Mouse (Mus musculus): ENCODE results near the gene D930020B18Rik. TPM values are rescaled to one million over a fixed set of nuclear protein-coding genes. Genes with fewer than 3 reads are reported as not detected.

D930020B18Rik gene
- polyA plus RNA-seq, 1 experiment: not detected

DNA sequence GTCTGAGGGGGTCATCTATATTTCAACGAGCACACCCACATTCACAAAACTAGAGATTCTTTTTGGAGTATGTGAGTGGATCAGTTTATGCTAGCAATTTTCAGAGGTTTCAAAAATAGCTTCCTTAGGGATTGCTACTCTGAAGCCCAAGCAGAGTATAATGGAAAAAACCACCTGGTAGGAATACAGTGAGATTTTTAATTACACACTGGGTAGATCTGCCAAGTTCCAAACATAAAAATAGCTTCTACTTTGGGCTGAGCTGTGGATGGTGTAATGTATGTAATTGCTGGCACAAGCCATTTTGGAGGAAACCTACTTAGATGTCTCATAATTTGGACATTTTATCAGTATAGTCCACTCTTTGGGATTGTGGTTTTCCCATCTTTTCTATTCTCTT, 11.7 kb downstream of the D930020B18Rik start:
- Histone ChIP-seq H3K27ac (ENCODE audit: insufficient read depth, low read length) (no peak overlapping the region), H3K36me3 (ENCODE audit: control insufficient read depth, insufficient read depth, low read length) (no peaks in the 10 kb centered on the region), H3K27me3 (ENCODE audit: control insufficient read depth, insufficient read depth, low read length) (no peaks in the 10 kb centered on the region), H3K4me1 (ENCODE audit: control insufficient read depth, insufficient read depth, insufficient read length) (no peaks in the 10 kb centered on the region), H3K4me3 (ENCODE audit: extremely low read depth, insufficient read depth, insufficient read length) (no peak overlapping the region)
- WGBS: 96% methylated on average over 1 of the region's 1 CpGs
- no peak for DNase-seq (ENCODE audit: low read depth in 1 of 2, low spot score in 2 of 2)
- TF ChIP-seq CTCF (IDR thresholded peaks at IDR 0.05; ENCODE audit: extremely low read depth, insufficient read depth, insufficient read length, insufficient replicate concordance): no peak

DNA sequence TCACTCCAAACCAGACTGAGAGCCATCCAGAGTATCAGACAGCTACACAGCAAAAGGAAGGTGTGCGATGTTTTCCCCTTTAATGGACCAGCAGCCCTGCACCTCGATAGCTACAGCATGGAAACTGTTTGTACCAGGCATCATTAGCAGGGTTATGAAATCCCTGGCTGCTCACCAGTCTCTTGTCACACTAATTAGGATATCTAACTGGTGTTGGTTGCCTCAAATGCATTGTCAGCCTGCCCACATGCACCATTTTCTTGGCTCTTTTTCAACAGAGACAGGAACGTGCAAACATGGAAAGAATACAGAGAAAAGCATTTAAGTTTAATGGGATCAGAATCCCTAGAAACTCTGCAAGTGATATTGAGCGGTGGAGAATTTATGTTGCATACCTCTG, 14.5 kb downstream of the D930020B18Rik start:
- H3K4me3 ChIP-seq (ENCODE audit: extremely low read depth, insufficient read depth, insufficient read length): no peak overlapping the region
- no peaks in the 10 kb centered on the region for H3K4me1 ChIP-seq (ENCODE audit: control insufficient read depth, insufficient read depth, insufficient read length)
- DNase-seq (ENCODE audit: low read depth in 1 of 2, low spot score in 2 of 2): no peak
- no peaks in the 10 kb centered on the region for H3K36me3 ChIP-seq (ENCODE audit: control insufficient read depth, insufficient read depth, low read length)
- 88% methylated on average over 4 of the region's 4 CpGs for WGBS
- no peak overlapping the region for H3K27ac ChIP-seq (ENCODE audit: insufficient read depth, low read length)
- H3K27me3 ChIP-seq (ENCODE audit: control insufficient read depth, insufficient read depth, low read length): no peaks in the 10 kb centered on the region
- no peak for TF ChIP-seq CTCF (IDR thresholded peaks at IDR 0.05; ENCODE audit: extremely low read depth, insufficient read depth, insufficient read length, insufficient replicate concordance)
- no peak for TF ChIP-seq POLR2A (IDR thresholded peaks at IDR 0.05; ENCODE audit: low read depth, low read length)

DNA sequence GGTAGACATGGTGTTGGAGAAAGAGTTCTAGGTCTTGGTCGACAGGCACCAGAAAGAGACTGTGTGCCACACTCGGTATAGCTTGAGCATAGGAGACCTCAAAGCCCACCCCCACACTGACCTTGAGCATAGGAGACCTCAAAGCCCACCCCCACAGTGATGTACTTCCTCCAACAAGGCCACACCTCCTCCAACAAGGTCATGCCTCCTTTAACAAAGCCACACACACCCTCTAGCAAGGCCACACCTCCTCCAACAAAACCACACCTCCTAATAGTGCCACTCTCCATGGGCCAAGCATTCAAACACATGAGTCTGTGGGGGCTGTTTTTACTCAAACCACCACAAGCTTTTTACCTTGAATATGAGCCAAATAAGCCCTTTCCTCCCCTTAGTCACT, 21.3 kb downstream of the D930020B18Rik start:
- TF ChIP-seq CTCF (IDR thresholded peaks at IDR 0.05; ENCODE audit: extremely low read depth, insufficient read depth, insufficient read length, insufficient replicate concordance) (no peak), POLR2A (IDR thresholded peaks at IDR 0.05; ENCODE audit: low read depth, low read length) (no peak)
- Histone ChIP-seq H3K36me3 (ENCODE audit: control insufficient read depth, insufficient read depth, low read length) (no peaks in the 10 kb centered on the region), H3K4me1 (ENCODE audit: control insufficient read depth, insufficient read depth, insufficient read length) (no peaks in the 10 kb centered on the region), H3K27me3 (ENCODE audit: control insufficient read depth, insufficient read depth, low read length) (no peaks in the 10 kb centered on the region), H3K27ac (ENCODE audit: insufficient read depth, low read length) (no peak overlapping the region), H3K4me3 (ENCODE audit: extremely low read depth, insufficient read depth, insufficient read length) (no peak overlapping the region)
- 95% methylated on average over 2 of the region's 2 CpGs for WGBS
- DNase-seq (ENCODE audit: low read depth in 1 of 2, low spot score in 2 of 2): no peak

DNA sequence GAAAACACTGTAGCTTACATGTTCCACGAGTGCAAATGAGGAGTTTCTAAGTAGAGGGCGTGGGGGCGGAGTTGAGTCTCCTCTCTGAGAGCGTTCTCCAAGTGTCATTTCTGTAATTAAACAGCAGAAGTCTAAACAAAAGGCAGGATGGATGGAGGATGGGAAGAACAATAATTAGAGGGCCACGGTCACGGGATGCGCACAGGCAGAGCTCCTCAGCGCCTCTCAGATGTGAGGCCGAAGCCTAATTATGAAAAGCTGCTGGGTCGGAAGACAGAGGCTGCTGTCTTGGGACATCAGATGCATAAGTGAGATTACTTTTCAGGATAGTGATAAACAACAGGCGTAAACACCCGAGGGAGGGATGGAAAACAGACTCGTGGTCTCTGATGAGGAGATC, 22.2 kb downstream of the D930020B18Rik start:
- no peak for DNase-seq (ENCODE audit: low read depth in 1 of 2, low spot score in 2 of 2)
- H3K4me3 ChIP-seq (ENCODE audit: extremely low read depth, insufficient read depth, insufficient read length): no peak overlapping the region
- no peak overlapping the region for H3K27ac ChIP-seq (ENCODE audit: insufficient read depth, low read length)
- TF ChIP-seq CTCF (IDR thresholded peaks at IDR 0.05; ENCODE audit: extremely low read depth, insufficient read depth, insufficient read length, insufficient replicate concordance) (no peak), POLR2A (IDR thresholded peaks at IDR 0.05; ENCODE audit: low read depth, low read length) (no peak)
- no peaks in the 10 kb centered on the region for H3K4me1 ChIP-seq (ENCODE audit: control insufficient read depth, insufficient read depth, insufficient read length)
- WGBS: 85% methylated on average over 13 of the region's 13 CpGs
- H3K36me3 ChIP-seq (ENCODE audit: control insufficient read depth, insufficient read depth, low read length): no peaks in the 10 kb centered on the region
- H3K27me3 ChIP-seq (ENCODE audit: control insufficient read depth, insufficient read depth, low read length): no peaks in the 10 kb centered on the region

DNA sequence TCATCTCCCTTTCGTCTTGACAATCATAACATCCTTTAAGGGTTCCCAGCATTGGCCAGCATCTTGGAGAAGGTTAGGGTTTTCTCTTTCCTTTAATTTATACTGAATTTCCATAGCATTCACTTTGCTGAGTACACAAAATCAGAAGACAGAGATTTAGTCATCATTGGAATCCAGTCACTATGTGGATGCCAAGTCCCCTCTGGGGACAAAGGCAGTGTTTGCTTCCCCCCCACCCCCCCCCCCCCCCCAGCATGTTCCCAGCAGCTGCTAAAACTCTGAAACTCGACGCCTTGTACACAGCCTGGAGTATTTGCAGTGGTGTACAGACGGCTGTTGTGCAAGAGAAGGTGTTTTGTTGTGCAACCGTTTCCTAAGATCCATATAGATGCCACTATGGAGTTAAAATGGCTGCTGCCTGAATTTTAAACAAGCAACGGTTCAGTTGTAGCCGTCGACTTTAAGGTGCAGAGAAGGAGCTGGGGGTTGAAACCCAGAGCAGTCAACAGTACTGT, 24.3 kb downstream of the D930020B18Rik start:
- Histone ChIP-seq H3K4me3 (ENCODE audit: extremely low read depth, insufficient read depth, insufficient read length) (no peak overlapping the region), H3K4me1 (ENCODE audit: control insufficient read depth, insufficient read depth, insufficient read length) (no peaks in the 10 kb centered on the region), H3K27ac (ENCODE audit: insufficient read depth, low read length) (no peak overlapping the region), H3K36me3 (ENCODE audit: control insufficient read depth, insufficient read depth, low read length) (no peaks in the 10 kb centered on the region), H3K27me3 (ENCODE audit: control insufficient read depth, insufficient read depth, low read length) (no peaks in the 10 kb centered on the region)
- TF ChIP-seq CTCF (IDR thresholded peaks at IDR 0.05; ENCODE audit: extremely low read depth, insufficient read depth, insufficient read length, insufficient replicate concordance) (no peak), POLR2A (IDR thresholded peaks at IDR 0.05; ENCODE audit: low read depth, low read length) (no peak)
- no peak for DNase-seq (ENCODE audit: low read depth in 1 of 2, low spot score in 2 of 2)
- WGBS: 83% methylated on average over 8 of the region's 8 CpGs

DNA sequence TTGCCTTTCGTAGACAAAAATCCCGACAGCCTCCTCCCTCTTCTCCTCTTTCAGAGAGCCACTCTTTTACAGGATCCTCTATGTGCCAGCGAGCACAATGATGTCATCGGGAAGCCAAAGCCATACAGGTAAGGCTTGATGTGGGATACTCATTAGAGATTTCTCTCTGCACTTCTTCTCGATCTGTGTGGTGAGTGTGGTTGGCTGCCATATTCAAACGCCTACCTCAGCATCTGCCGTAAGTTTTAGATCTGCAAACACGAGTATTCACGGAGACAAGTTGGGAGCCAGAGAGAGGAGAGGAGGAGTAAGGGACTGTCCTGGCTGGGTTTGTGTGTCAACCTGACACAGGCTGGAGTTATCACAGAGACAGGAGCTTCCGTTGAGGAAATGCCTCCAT, 27.7 kb downstream of the D930020B18Rik start:
- no peak overlapping the region for H3K4me3 ChIP-seq (ENCODE audit: extremely low read depth, insufficient read depth, insufficient read length)
- no peaks in the 10 kb centered on the region for H3K4me1 ChIP-seq (ENCODE audit: control insufficient read depth, insufficient read depth, insufficient read length)
- no peak for DNase-seq (ENCODE audit: low read depth in 1 of 2, low spot score in 2 of 2)
- no peak overlapping the region for H3K27ac ChIP-seq (ENCODE audit: insufficient read depth, low read length)
- TF ChIP-seq CTCF (IDR thresholded peaks at IDR 0.05; ENCODE audit: extremely low read depth, insufficient read depth, insufficient read length, insufficient replicate concordance): no peak
- no peak for TF ChIP-seq POLR2A (IDR thresholded peaks at IDR 0.05; ENCODE audit: low read depth, low read length)
- no peaks in the 10 kb centered on the region for H3K36me3 ChIP-seq (ENCODE audit: control insufficient read depth, insufficient read depth, low read length)
- no peaks in the 10 kb centered on the region for H3K27me3 ChIP-seq (ENCODE audit: control insufficient read depth, insufficient read depth, low read length)
- WGBS: 90% methylated on average over 10 of the region's 10 CpGs

DNA sequence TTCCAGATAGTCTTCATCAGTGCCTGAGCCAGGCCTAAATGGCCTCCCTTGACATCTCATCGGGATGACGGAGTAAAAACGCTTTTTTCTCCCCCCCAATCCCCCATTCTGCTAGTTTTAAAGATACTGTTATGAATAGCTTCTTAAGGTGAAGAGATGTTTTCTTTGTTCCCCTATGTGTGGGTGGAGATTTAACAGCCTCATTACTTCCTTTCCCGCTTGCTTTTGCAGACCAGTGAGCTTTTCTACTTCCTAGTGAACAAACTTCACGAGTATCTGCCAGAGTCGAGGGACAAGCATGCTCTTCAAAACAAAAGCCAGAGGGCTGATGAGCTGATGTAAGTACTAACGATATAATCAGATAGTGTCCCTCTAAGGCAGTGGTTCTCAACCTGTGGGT, 35.6 kb downstream of the D930020B18Rik start:
- TF ChIP-seq CTCF (IDR thresholded peaks at IDR 0.05; ENCODE audit: extremely low read depth, insufficient read depth, insufficient read length, insufficient replicate concordance) (no peak), POLR2A (IDR thresholded peaks at IDR 0.05; ENCODE audit: low read depth, low read length) (no peak)
- WGBS: 45% methylated on average over 7 of the region's 7 CpGs
- no peak overlapping the region for H3K4me3 ChIP-seq (ENCODE audit: extremely low read depth, insufficient read depth, insufficient read length)

More for the DNA sequence above, 35.6 kb downstream of the D930020B18Rik start:
- H3K36me3 ChIP-seq (ENCODE audit: control insufficient read depth, insufficient read depth, low read length): no peaks in the 10 kb centered on the region
- no peak for DNase-seq (ENCODE audit: low read depth in 1 of 2, low spot score in 2 of 2)
- no peaks in the 10 kb centered on the region for H3K4me1 ChIP-seq (ENCODE audit: control insufficient read depth, insufficient read depth, insufficient read length)
- H3K27me3 ChIP-seq (ENCODE audit: control insufficient read depth, insufficient read depth, low read length): no peaks in the 10 kb centered on the region
- H3K27ac ChIP-seq (ENCODE audit: insufficient read depth, low read length): no peak overlapping the region
